Mouse (Mus musculus) regulatory T cell (primary cell): Measurements from ENCODE around the gene Odf2.
"Not testable (repeated sequence)": the region's sequence is repeated elsewhere in the genome, so short reads cannot be mapped to it uniquely, and the experiment has no call there.

Experiments
- in situ Hi-C: fragments of 300-600 bp; cut with MboI, MseI; formaldehyde crosslinking; loops from one replicate; pipeline ENCODE4 v1.15.1; 2025; ENCODE audit warnings: high pct_unique_total_duplicates

The Odf2 gene

GRCm38 (mm10) chr2:29868949-29869645 lies 19.9 kb upstream of the Odf2 start, which contains the start of gene Cercam:
TSS of gene Cercam (plus strand) at chr2:29869164.
- in situ Hi-C loops, result loop anchor here (25.0 kb wide), 1 partner anchor 1807 kb away; no protein-coding TSS in a partner anchor

- in situ Hi-C loops, result loop anchor here (10.0 to 25.0 kb wide), 2 partner anchors 1808 to 2005 kb away; no protein-coding TSS in a partner anchor
Observed at GRCm38 (mm10) chr2:29869646-29870451, 19.2 kb upstream of the Odf2 start.

GRCm38 (mm10) chr2:29872581-29873295 lies 16.3 kb upstream of the Odf2 start:
- in situ Hi-C loops, result loop anchor here (10.0 to 25.0 kb wide), 2 partner anchors 1810 to 2002 kb away; no protein-coding TSS in a partner anchor

GRCm38 (mm10) chr2:29873801-29874200 lies 15.2 kb upstream of the Odf2 start:
- in situ Hi-C loops, result loop anchor here (10.0 to 25.0 kb wide), 2 partner anchors 1812 to 2001 kb away; no protein-coding TSS in a partner anchor

- in situ Hi-C loops, result loop anchor here (10.0 kb wide), 1 partner anchor 1997 kb away; no protein-coding TSS in a partner anchor
Observed at GRCm38 (mm10) chr2:29878061-29878460, 11.0 kb upstream of the Odf2 start.

- in situ Hi-C loops, result loop anchor here (10.0 kb wide), 1 partner anchor 1996 kb away; no protein-coding TSS in a partner anchor
Observed at GRCm38 (mm10) chr2:29879191-29879590, 9.8 kb upstream of the Odf2 start.

- in situ Hi-C loops, result loop anchor here (10.0 kb wide), 1 partner anchor 1995 kb away; no protein-coding TSS in a partner anchor
Observed at GRCm38 (mm10) chr2:29879964-29880830, 8.8 kb upstream of the Odf2 start.

GRCm38 (mm10) chr2:29886659-29887292 lies 2.2 kb upstream of the Odf2 start:
- in situ Hi-C loops, result not testable (repeated sequence)

- in situ Hi-C loops, result no loop called here
Observed at GRCm38 (mm10) chr2:29889991-29890833, 1.2 kb downstream of the Odf2 start.

- in situ Hi-C loops, result no loop called here
Observed at GRCm38 (mm10) chr2:29891773-29892172, 2.8 kb downstream of the Odf2 start.

- in situ Hi-C loops, result no loop called here
Observed at GRCm38 (mm10) chr2:29896071-29896470, 7.0 kb downstream of the Odf2 start.

GRCm38 (mm10) chr2:29897366-29897765 lies 8.3 kb downstream of the Odf2 start:
- in situ Hi-C loops, result no loop called here

GRCm38 (mm10) chr2:29898081-29898480 lies 9.1 kb downstream of the Odf2 start:
- in situ Hi-C loops, result no loop called here

GRCm38 (mm10) chr2:29902194-29902593 lies 13.2 kb downstream of the Odf2 start:
- in situ Hi-C loops, result no loop called here

- in situ Hi-C loops, result not testable (repeated sequence)
Observed at GRCm38 (mm10) chr2:29908171-29908570, 19.1 kb downstream of the Odf2 start.

- in situ Hi-C loops, result loop anchor here (5.0 kb wide), 1 partner anchor 93 kb away; no protein-coding TSS in a partner anchor
Observed at GRCm38 (mm10) chr2:29910042-29910441, 21.0 kb downstream of the Odf2 start.

- in situ Hi-C loops, result no loop called here
Observed at GRCm38 (mm10) chr2:29917621-29918020, 28.6 kb downstream of the Odf2 start.

- in situ Hi-C loops, result no loop called here
Observed at GRCm38 (mm10) chr2:29922011-29922410, 33.0 kb downstream of the Odf2 start.

- in situ Hi-C loops, result no loop called here
Observed at GRCm38 (mm10) chr2:29926542-29926941, 37.5 kb downstream of the Odf2 start.
